Mouse (Mus musculus) small intestine, adult 2 months (tissue): ENCODE data around the gene Ireb2.

Experiments
- CTCF ChIP-seq: fragments of 200-500 bp; IDR thresholded peaks from 2 replicates; pipeline ENCODE4 v1.5.1; 2012; ENCODE audit warnings: low read depth, mild to moderate bottlenecking, control low read depth, inconsistent platforms, low read length, moderate library complexity, mixed read lengths; ENCODE audit not compliant: insufficient replicate concordance, insufficient read length; ENCODE audit errors: extremely low read depth
- POLR2A ChIP-seq: fragments of 200-500 bp; IDR thresholded peaks from 2 replicates; pipeline ENCODE4 v1.6.1; 2012; ENCODE audit warnings: low read depth, mild to moderate bottlenecking, control low read depth, inconsistent platforms, low read length, moderate library complexity

- TF ChIP-seq CTCF (no peak), POLR2A (peak; percentile 15; the same call in 1 of the 2 replicates)
Measured at GRCm38 (mm10) chr9:54917010-54917677, 53.6 kb downstream of the Ireb2 start, which contains the start of gene Hykk.
